9 mouse cellular contexts compared by ENCODE assay signal in genomic region chr6:47879049-47879716, GRCm38 (mm10). TPM values are rescaled to one million over a fixed set of nuclear protein-coding genes. Genes with fewer than 3 reads are reported as not detected.
DNase-seq lines count a peak whose midpoint lies in the region; ATAC-seq and TF ChIP-seq lines count a peak whose summit lies in the region.
"Had no signal": no experiment of that assay in that cellular context is flagged by ENCODE, and none has a peak within 500 bp of the region (broad histone marks: within the 10 kb centered on the region; RNA-seq: fewer than 3 reads in every experiment).

No protein-coding gene starts in this region.

- no peak for ATAC-seq in kidney, embryonic 15.5 days (replicated peaks; ENCODE audit: low FRiP score)
- no peak for ATAC-seq in hindbrain, postnatal 0 days
- no peak for ATAC-seq in midbrain, embryonic 14.5 days (ENCODE audit: low FRiP score, low TSS enrichment)
- no peak for ATAC-seq in megakaryocyte progenitor cell, adult 5-6 weeks (replicated peaks; ENCODE audit: poor library complexity)
- ATAC-seq: Patski had no signal

- H3K4me2 ChIP-seq in kidney, embryonic 15.5 days, result peak overlapping the region; percentile 74
- peak overlapping the region; percentile 89 for H3K4me2 ChIP-seq in hindbrain, postnatal 0 days (ENCODE audit: low read depth, low read length)
- H3K4me2 ChIP-seq in midbrain, embryonic 14.5 days (ENCODE audit: low read length), result peak overlapping the region; percentile 92

- no peak for DNase-seq in kidney, adult 8-10 months
- DNase-seq in hindbrain, postnatal 0 days (ENCODE audit: low spot score), result no peak
- no peak for DNase-seq in midbrain, embryonic 14.5 days
- DNase-seq in cerebellum, adult 11-12 months, result no peak
- no peak for DNase-seq in kidney, postnatal 4 days

- no peaks in the 10 kb centered on the region for H3K9me3 ChIP-seq in kidney, embryonic 15.5 days (replicated peaks)
- no peaks in the 10 kb centered on the region for H3K9me3 ChIP-seq in hindbrain, postnatal 0 days (ENCODE audit: low read length)
- no peaks in the 10 kb centered on the region for H3K9me3 ChIP-seq in midbrain, embryonic 14.5 days (ENCODE audit: control insufficient read depth, low read length)

- WGBS in kidney, embryonic 15.5 days, result 67% methylated on average over 4 of the region's 4 CpGs
- WGBS in hindbrain, postnatal 0 days, result 62% methylated on average over 4 of the region's 4 CpGs
- WGBS in midbrain, embryonic 14.5 days, result 71% methylated on average over 4 of the region's 4 CpGs

- H3K4me3 ChIP-seq in kidney, embryonic 15.5 days (replicated peaks), result peak overlapping the region; percentile 95
- H3K4me3 ChIP-seq in cortical plate, adult 2 months (ENCODE audit: insufficient read depth, low read length), result peak overlapping the region; percentile 62; the same call in 1 of the 2 replicates
- peak overlapping the region; percentile 92 for H3K4me3 ChIP-seq in hindbrain, postnatal 0 days (ENCODE audit: low read length)
- peak overlapping the region; percentile 83 for H3K4me3 ChIP-seq in midbrain, embryonic 14.5 days (replicated peaks; ENCODE audit: low read depth, low read length)

- no peak for TF ChIP-seq CTCF in cortical plate, adult 2 months (IDR thresholded peaks at IDR 0.05; ENCODE audit: extremely low read depth, insufficient read depth, low read length)
- no peak for TF ChIP-seq CTCF in hindbrain, postnatal 0 days (IDR thresholded peaks at IDR 0.05; ENCODE audit: low read depth)

- H3K27me3 ChIP-seq in kidney, embryonic 15.5 days, result no peaks in the 10 kb centered on the region
- H3K27me3 ChIP-seq in hindbrain, postnatal 0 days (ENCODE audit: insufficient read depth, low read length), result no peaks in the 10 kb centered on the region
- no peaks in the 10 kb centered on the region for H3K27me3 ChIP-seq in midbrain, embryonic 14.5 days (ENCODE audit: control insufficient read depth, insufficient read depth, low read length)
- H3K27me3 ChIP-seq: Patski had no signal

- peak overlapping the region; percentile 91 for H3K9ac ChIP-seq in kidney, embryonic 15.5 days
- peak overlapping the region; percentile 97; the same call in 1 of the 2 replicates for H3K9ac ChIP-seq in hindbrain, postnatal 0 days (replicated peaks; ENCODE audit: low read length)
- peak overlapping the region; percentile 98 for H3K9ac ChIP-seq in midbrain, embryonic 14.5 days (replicated peaks; ENCODE audit: low read length)

- H3K36me3 ChIP-seq in kidney, embryonic 15.5 days, result peaks cover 49% of the 10 kb centered on the region
- H3K36me3 ChIP-seq in hindbrain, postnatal 0 days (ENCODE audit: insufficient read depth, low read length), result peaks cover 37% of the 10 kb centered on the region; the same call in 1 of the 2 replicates
- peaks cover 44% of the 10 kb centered on the region for H3K36me3 ChIP-seq in midbrain, embryonic 14.5 days (ENCODE audit: control insufficient read depth, insufficient read depth, low read length)

- H3K27ac ChIP-seq in kidney, embryonic 15.5 days, result no peak overlapping the region
- H3K27ac ChIP-seq in cortical plate, adult 2 months (ENCODE audit: insufficient read depth, low read length), result no peak overlapping the region
- no peak overlapping the region for H3K27ac ChIP-seq in hindbrain, postnatal 0 days
- no peak overlapping the region for H3K27ac ChIP-seq in midbrain, embryonic 14.5 days (replicated peaks; ENCODE audit: low read depth, low read length)

- H3K4me1 ChIP-seq in kidney, embryonic 15.5 days, result peaks cover 19% of the 10 kb centered on the region
- H3K4me1 ChIP-seq in cortical plate, adult 2 months (ENCODE audit: control insufficient read depth, insufficient read depth, low read length), result peaks cover 7% of the 10 kb centered on the region
- H3K4me1 ChIP-seq in hindbrain, postnatal 0 days (ENCODE audit: insufficient read depth, low read length), result peaks cover 13% of the 10 kb centered on the region
- peaks cover 17% of the 10 kb centered on the region for H3K4me1 ChIP-seq in midbrain, embryonic 14.5 days (ENCODE audit: control insufficient read depth, insufficient read depth, low read length)

- no peak for TF ChIP-seq POLR2A in cortical plate, adult 2 months (IDR thresholded peaks at IDR 0.05; ENCODE audit: extremely low read depth, insufficient read depth, low read length)

RNA-seq across cellular contexts. Expression of gene Zfp282, which starts 2.2 kb away (rescaled TPM):
- polyA plus RNA-seq in kidney, embryonic 15.5 days (2015; fragmentation: Nextera tagmentation; extraction: Ambion mirVana), result 16.3 and 18.0 TPM in 2 replicates
- 10.0 TPM in 2 replicates for polyA plus RNA-seq in cortical plate, adult 2 months (2012; rRNA removed)
- 41.8 and 43.8 TPM in 2 replicates for total RNA-seq in hindbrain, postnatal 0 days (2014; rRNA removed)
- polyA plus RNA-seq in hindbrain, postnatal 0 days (2015; fragmentation: Nextera tagmentation; extraction: Ambion mirVana), result 14.4 and 15.5 TPM in 2 replicates
- polyA plus RNA-seq in midbrain, embryonic 14.5 days (2014; fragmentation: Nextera tagmentation; extraction: Ambion mirVana), result 18.4 and 19.7 TPM in 2 replicates
- 6.5 and 7.6 TPM in 2 replicates for total RNA-seq in megakaryocyte progenitor cell, adult 5-6 weeks (2015)
- total RNA-seq in megakaryocyte progenitor cell, adult 5-6 weeks (2017), result 10.9 and 12.2 TPM in 2 replicates

RNA-seq across cellular contexts. Expression of gene Zfp212, which starts 41.1 kb away (rescaled TPM):
- 19.3 and 20.6 TPM in 2 replicates for polyA plus RNA-seq in kidney, embryonic 15.5 days (2015; fragmentation: Nextera tagmentation; extraction: Ambion mirVana)
- polyA plus RNA-seq in cortical plate, adult 2 months (2012; rRNA removed), result 11.1 and 11.2 TPM in 2 replicates
- 15.3 and 17.0 TPM in 2 replicates for total RNA-seq in hindbrain, postnatal 0 days (2014; rRNA removed)
- polyA plus RNA-seq in hindbrain, postnatal 0 days (2015; fragmentation: Nextera tagmentation; extraction: Ambion mirVana), result 19.6 and 20.3 TPM in 2 replicates
- polyA plus RNA-seq in midbrain, embryonic 14.5 days (2014; fragmentation: Nextera tagmentation; extraction: Ambion mirVana), result 11.7 and 16.4 TPM in 2 replicates
- 6.5 and 6.6 TPM in 2 replicates for total RNA-seq in megakaryocyte progenitor cell, adult 5-6 weeks (2015)
- total RNA-seq in megakaryocyte progenitor cell, adult 5-6 weeks (2017), result 6.8 and 10.4 TPM in 2 replicates

RNA-seq across cellular contexts. Expression of gene Zfp398, which starts 43.7 kb away (rescaled TPM):
- polyA plus RNA-seq in kidney, embryonic 15.5 days (2015; fragmentation: Nextera tagmentation; extraction: Ambion mirVana), result 9.5 and 10.1 TPM in 2 replicates
- 14.2 and 14.6 TPM in 2 replicates for polyA plus RNA-seq in cortical plate, adult 2 months (2012; rRNA removed)
- 24.2 and 25.1 TPM in 2 replicates for total RNA-seq in hindbrain, postnatal 0 days (2014; rRNA removed)
- polyA plus RNA-seq in hindbrain, postnatal 0 days (2015; fragmentation: Nextera tagmentation; extraction: Ambion mirVana), result 12.6 and 13.0 TPM in 2 replicates
- polyA plus RNA-seq in midbrain, embryonic 14.5 days (2014; fragmentation: Nextera tagmentation; extraction: Ambion mirVana), result 18.7 and 20.4 TPM in 2 replicates
- total RNA-seq in megakaryocyte progenitor cell, adult 5-6 weeks (2015), result 18.2 and 24.0 TPM in 2 replicates
- total RNA-seq in megakaryocyte progenitor cell, adult 5-6 weeks (2017), result 13.7 and 18.3 TPM in 2 replicates

RNA-seq across cellular contexts. Expression of gene Zfp786, which starts 48.5 kb away (rescaled TPM):
- polyA plus RNA-seq in kidney, embryonic 15.5 days (2015; fragmentation: Nextera tagmentation; extraction: Ambion mirVana), result 3.7 and 4.1 TPM in 2 replicates
- polyA plus RNA-seq in cortical plate, adult 2 months (2012; rRNA removed), result 2.0 and 2.3 TPM in 2 replicates
- total RNA-seq in hindbrain, postnatal 0 days (2014; rRNA removed), result 16.6 and 17.7 TPM in 2 replicates
- 6.3 and 6.6 TPM in 2 replicates for polyA plus RNA-seq in hindbrain, postnatal 0 days (2015; fragmentation: Nextera tagmentation; extraction: Ambion mirVana)
- 15.0 and 16.0 TPM in 2 replicates for polyA plus RNA-seq in midbrain, embryonic 14.5 days (2014; fragmentation: Nextera tagmentation; extraction: Ambion mirVana)
- total RNA-seq in megakaryocyte progenitor cell, adult 5-6 weeks (2015), result 0.81 and 1.5 TPM in 2 replicates
- total RNA-seq in megakaryocyte progenitor cell, adult 5-6 weeks (2017), result 2.3 and 2.7 TPM in 2 replicates
